Comparison of ENCODE assay signal across 9 mouse cellular contexts in the genomic region with DNA sequence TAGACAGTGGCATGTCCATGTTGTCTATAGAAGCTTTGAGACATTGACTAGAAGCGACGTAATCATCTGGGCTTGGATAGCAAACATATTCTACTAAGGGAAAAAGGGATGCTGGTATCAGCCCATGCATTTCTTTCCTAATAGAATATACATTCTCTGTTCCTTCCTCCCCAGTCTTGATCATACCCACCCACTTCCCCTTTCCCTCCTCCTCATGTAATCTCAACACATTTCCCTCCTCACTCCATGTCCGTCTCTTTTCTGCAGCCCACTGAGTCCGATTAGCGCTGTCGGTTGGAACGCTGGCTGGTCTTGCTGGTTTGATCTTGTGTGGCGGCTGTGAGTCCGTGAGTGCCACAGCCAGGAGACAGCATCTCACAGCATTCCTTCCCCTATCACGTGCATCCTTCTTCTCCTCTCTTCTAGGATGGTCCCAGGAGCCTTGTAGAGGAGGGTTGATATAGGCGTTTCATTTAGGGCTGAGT. TPM values are rescaled to one million over a fixed set of nuclear protein-coding genes. Genes with fewer than 3 reads are reported as not detected.
A peak's percentile ranks its signal among the peaks of the same experiment; 100 is the strongest.
DNase-seq lines count a peak whose midpoint lies in the region; ATAC-seq lines count a peak whose summit lies in the region.
"Had no signal": no experiment of that assay in that cellular context is flagged by ENCODE, and none has a peak within 500 bp of the region (broad histone marks: within the 10 kb centered on the region; RNA-seq: fewer than 3 reads in every experiment).

A gene (minus strand): TSS at position 435 of the 485 bp plus-strand sequence.

- H3K36me3 ChIP-seq in kidney, embryonic 15.5 days = no peaks in the 10 kb centered on the region
- no peaks in the 10 kb centered on the region for H3K36me3 ChIP-seq in embryonic facial prominence, embryonic 10.5 days (replicated peaks)
- H3K36me3 ChIP-seq in hindbrain, embryonic 14.5 days (replicated peaks; ENCODE audit: control insufficient read depth, insufficient read depth) = no peaks in the 10 kb centered on the region
- H3K36me3 ChIP-seq in heart, embryonic 11.5 days (ENCODE audit: control insufficient read depth, insufficient read depth, low read length) = no peaks in the 10 kb centered on the region

- H3K4me1 ChIP-seq in kidney, embryonic 15.5 days = peaks cover 17% of the 10 kb centered on the region
- H3K4me1 ChIP-seq in embryonic facial prominence, embryonic 10.5 days = peaks cover 21% of the 10 kb centered on the region
- 0 out of 2 replicates have a peak, but pooled peaks cover 13% of the 10 kb centered on the region for H3K4me1 ChIP-seq in hindbrain, embryonic 14.5 days (replicated peaks; ENCODE audit: control insufficient read depth, insufficient read depth, low read length)
- H3K4me1 ChIP-seq in heart, embryonic 11.5 days (ENCODE audit: control insufficient read depth, insufficient read depth, low read length) = 0 out of 2 replicates have a peak, but pooled peaks cover 4% of the 10 kb centered on the region

- no peak for DNase-seq in kidney, postnatal 4 days
- DNase-seq in embryonic facial prominence, embryonic 10.5 days (ENCODE audit: low spot score) = no peak
- no peak for DNase-seq in hindbrain, embryonic 14.5 days (ENCODE audit: low spot score)
- no peak for DNase-seq in thymus, adult 18-20 months
- DNase-seq: cerebellum, adult 11-12 months had no signal

- no peaks in the 10 kb centered on the region for H3K9me3 ChIP-seq in kidney, embryonic 15.5 days (replicated peaks)
- no peaks in the 10 kb centered on the region for H3K9me3 ChIP-seq in embryonic facial prominence, embryonic 10.5 days
- H3K9me3 ChIP-seq in hindbrain, embryonic 14.5 days (ENCODE audit: control insufficient read depth, low read length) = no peaks in the 10 kb centered on the region
- no peaks in the 10 kb centered on the region for H3K9me3 ChIP-seq in heart, embryonic 11.5 days (replicated peaks; ENCODE audit: control insufficient read depth, low read length)

- H3K4me2 ChIP-seq in kidney, embryonic 15.5 days = peak within 1 kb of the TSS; percentile 17; the same call in 1 of the 2 replicates
- H3K4me2 ChIP-seq in hindbrain, embryonic 14.5 days (replicated peaks) = 0 out of 2 replicates have a peak within 1 kb of the TSS, but pooled peaks have one; percentile 6
- no peak within 1 kb of the TSS for H3K4me2 ChIP-seq in heart, embryonic 11.5 days

- 84% methylated on average over 11 of the region's 11 CpGs for WGBS in kidney, embryonic 15.5 days
- 86% methylated on average over 11 of the region's 11 CpGs for WGBS in embryonic facial prominence, embryonic 10.5 days
- WGBS in hindbrain, embryonic 14.5 days = 92% methylated on average over 11 of the region's 11 CpGs
- WGBS in heart, embryonic 11.5 days (ENCODE audit: insufficient replicate concordance) = 81% methylated on average over 11 of the region's 11 CpGs

- peak within 1 kb of the TSS; percentile 33 for H3K27ac ChIP-seq in kidney, embryonic 15.5 days
- H3K27ac ChIP-seq in embryonic facial prominence, embryonic 10.5 days (replicated peaks) = peak within 1 kb of the TSS; percentile 40
- H3K27ac ChIP-seq in hindbrain, embryonic 14.5 days = peak within 1 kb of the TSS; percentile 50
- no peak within 1 kb of the TSS for H3K27ac ChIP-seq in heart, embryonic 11.5 days (ENCODE audit: low read depth, low read length)

- no peak within 1 kb of the TSS for H3K4me3 ChIP-seq in kidney, embryonic 15.5 days (replicated peaks)
- H3K4me3 ChIP-seq in embryonic facial prominence, embryonic 10.5 days = no peak within 1 kb of the TSS
- no peak within 1 kb of the TSS for H3K4me3 ChIP-seq in hindbrain, embryonic 14.5 days (replicated peaks; ENCODE audit: low read length)
- H3K4me3 ChIP-seq in heart, embryonic 11.5 days (ENCODE audit: low read depth, low read length) = no peak within 1 kb of the TSS

- H3K9ac ChIP-seq in kidney, embryonic 15.5 days = no peak within 1 kb of the TSS
- H3K9ac ChIP-seq in hindbrain, embryonic 14.5 days = no peak within 1 kb of the TSS
- no peak within 1 kb of the TSS for H3K9ac ChIP-seq in heart, embryonic 11.5 days (ENCODE audit: low read depth, low read length)

- H3K27me3 ChIP-seq in kidney, embryonic 15.5 days = no peaks in the 10 kb centered on the region
- no peaks in the 10 kb centered on the region for H3K27me3 ChIP-seq in embryonic facial prominence, embryonic 10.5 days (replicated peaks; ENCODE audit: low read depth, poor library complexity, severe bottlenecking)
- no peaks in the 10 kb centered on the region for H3K27me3 ChIP-seq in hindbrain, embryonic 14.5 days (ENCODE audit: control insufficient read depth, insufficient read depth, low read length)
- no peaks in the 10 kb centered on the region for H3K27me3 ChIP-seq in heart, embryonic 11.5 days (ENCODE audit: control insufficient read depth, insufficient read depth, low read length)

- no peak for ATAC-seq in kidney, embryonic 15.5 days (replicated peaks; ENCODE audit: low FRiP score)
- no peak for ATAC-seq in hindbrain, embryonic 14.5 days (ENCODE audit: low FRiP score)
- ATAC-seq in monocyte, adult 5-6 weeks (replicated peaks; ENCODE audit: insufficient number of reproducible peaks, low FRiP score, low TSS enrichment, poor library complexity, severe bottlenecking) = 0 out of 2 replicates have a peak, but pooled peaks have one; percentile 34
- no peak for ATAC-seq in heart, embryonic 11.5 days (replicated peaks; ENCODE audit: insufficient number of reproducible peaks, low FRiP score, low TSS enrichment)

RNA-seq across cellular contexts. Expression of the gene that starts here (rescaled TPM):
- not detected in 2 replicates for polyA plus RNA-seq in kidney, embryonic 15.5 days (2015; fragmentation: Nextera tagmentation; extraction: Ambion mirVana)
- 0.07 TPM in 1 of 2 replicates, not detected in the other for polyA plus RNA-seq in embryonic facial prominence, embryonic 10.5 days (2016; fragmentation: Nextera tagmentation; extraction: Ambion mirVana)
- 0.21 and 0.22 TPM in 2 replicates for polyA plus RNA-seq in hindbrain, embryonic 14.5 days (2014; fragmentation: Nextera tagmentation; extraction: Ambion mirVana)
- total RNA-seq in monocyte, adult 5-6 weeks (2017) = 0.21 to 0.39 TPM (median 0.38 TPM) in 3 replicates
- polyA plus RNA-seq in heart, embryonic 11.5 days (2014; fragmentation: Nextera tagmentation; extraction: Ambion mirVana) = not detected in 2 replicates
- polyA plus RNA-seq: liver, embryonic 16.5 days had no signal

Comparison
In these comparisons a context has a peak if more than half of its experiments do, and no peak if none do; other contexts are left out.
1. Peak in ATAC-seq in monocyte, adult 5-6 weeks; RNA of the gene not detected or under 1 TPM.